Mouse (Mus musculus) gonadal fat pad, adult 2 months (tissue): ENCODE measurements around the gene Sec24d. TPM values are rescaled to one million over a fixed set of nuclear protein-coding genes. Genes with fewer than 3 reads are reported as not detected.

ENCODE experiments used
- DNase-seq: peaks from one replicate; pipeline ENCODE4 v3.0.0-alpha.2; 2012; ENCODE audit warnings: low read depth
- polyA plus RNA-seq: library from polyadenylated mRNA; depleted of rRNA; stranded (reverse); fragments of >200 nt; gene quantifications from 2 replicates; pipeline ENCODE4 v1.2.3, GENCODE M21; 2012; rRNA removed

Sec24d gene
- polyA plus RNA-seq, 1 experiment: 72.2 TPM

- no peak for DNase-seq
These were observed 130.6 kb downstream of the Sec24d start for GRCm38 (mm10) chr3:123397562-123398481.

- no peak for DNase-seq
These were observed 137.7 kb downstream of the Sec24d start for GRCm38 (mm10) chr3:123404945-123405344.

- no peak for DNase-seq
These were observed 144.7 kb downstream of the Sec24d start for GRCm38 (mm10) chr3:123411821-123412578.

- DNase-seq: no peak
These were observed 145.9 kb downstream of the Sec24d start for GRCm38 (mm10) chr3:123413173-123413572.

Other genes starting within 250 kb of the Sec24d start
- 0.15 TPM in 1 of 2 replicates, not detected in the other for gene Myoz2, start 232.4 kb upstream of the Sec24d start, polyA plus RNA-seq
- gene Synpo2, start 31.3 kb upstream of the Sec24d start, polyA plus RNA-seq: 20.7 and 27.5 TPM in 2 replicates
- 4.7 and 5.6 TPM in 2 replicates for gene Mettl14, start 118.7 kb downstream of the Sec24d start, polyA plus RNA-seq
- 5.6 and 15.7 TPM in 2 replicates for gene Prss12, start 179.5 kb downstream of the Sec24d start, polyA plus RNA-seq